ENCODE assay signal across 17 mouse cellular contexts in genomic region chr12:31983238-31983637, GRCm38 (mm10). TPM values are rescaled to one million over a fixed set of nuclear protein-coding genes. Genes with fewer than 3 reads are reported as not detected.
A peak's percentile ranks its signal among the peaks of the same experiment; 100 is the strongest.
DNase-seq lines count a peak whose midpoint lies in the region; ATAC-seq and TF ChIP-seq lines count a peak whose summit lies in the region.
"Had no signal": no experiment of that assay in that cellular context is flagged by ENCODE, and none has a peak within 500 bp of the region (broad histone marks: within the 10 kb centered on the region; RNA-seq: fewer than 3 reads in every experiment).

No protein-coding gene starts in this region.

- TF ChIP-seq CTCF in midbrain, postnatal 0 days (IDR thresholded peaks at IDR 0.05): no peak

- H3K9me3 ChIP-seq in heart, embryonic 12.5 days (replicated peaks): no peaks in the 10 kb centered on the region
- no peaks in the 10 kb centered on the region for H3K9me3 ChIP-seq in midbrain, embryonic 16.5 days (replicated peaks; ENCODE audit: control insufficient read depth, low read length, poor library complexity, severe bottlenecking)
- no peaks in the 10 kb centered on the region for H3K9me3 ChIP-seq in midbrain, embryonic 11.5 days (ENCODE audit: control insufficient read depth, low read length)
- no peaks in the 10 kb centered on the region for H3K9me3 ChIP-seq in midbrain, postnatal 0 days (ENCODE audit: low read length)
- H3K9me3 ChIP-seq: embryonic facial prominence, embryonic 13.5 days; neural tube, embryonic 15.5 days had no signal

- no peak overlapping the region for H3K4me3 ChIP-seq in heart, embryonic 12.5 days
- H3K4me3 ChIP-seq in midbrain, embryonic 16.5 days (ENCODE audit: low read depth, low read length): no peak overlapping the region
- no peak overlapping the region for H3K4me3 ChIP-seq in midbrain, embryonic 11.5 days (ENCODE audit: low read depth, low read length)
- no peak overlapping the region for H3K4me3 ChIP-seq in midbrain, postnatal 0 days (ENCODE audit: low read depth, low read length)
- H3K4me3 ChIP-seq: embryonic facial prominence, embryonic 13.5 days; neural tube, embryonic 15.5 days had no signal

- no peaks in the 10 kb centered on the region for H3K27me3 ChIP-seq in heart, embryonic 12.5 days (replicated peaks)
- H3K27me3 ChIP-seq in midbrain, embryonic 16.5 days (ENCODE audit: control insufficient read depth, insufficient read depth, low read depth, low read length): no peaks in the 10 kb centered on the region
- H3K27me3 ChIP-seq in midbrain, embryonic 11.5 days (ENCODE audit: control insufficient read depth, insufficient read depth, low read length): no peaks in the 10 kb centered on the region
- no peaks in the 10 kb centered on the region for H3K27me3 ChIP-seq in midbrain, postnatal 0 days (ENCODE audit: insufficient read depth, low read length)
- H3K27me3 ChIP-seq: embryonic facial prominence, embryonic 13.5 days; neural tube, embryonic 15.5 days; Patski had no signal

- no peak overlapping the region for H3K27ac ChIP-seq in heart, embryonic 12.5 days (ENCODE audit: poor library complexity, severe bottlenecking)
- 0 out of 2 replicates have a peak overlapping the region, but pooled peaks have one; percentile 31 for H3K27ac ChIP-seq in midbrain, embryonic 16.5 days (ENCODE audit: low read length)
- no peak overlapping the region for H3K27ac ChIP-seq in midbrain, embryonic 11.5 days (ENCODE audit: low read depth, low read length)
- 0 out of 2 replicates have a peak overlapping the region, but pooled peaks have one; percentile 32 for H3K27ac ChIP-seq in midbrain, postnatal 0 days (ENCODE audit: low read depth, low read length)
- H3K27ac ChIP-seq: embryonic facial prominence, embryonic 13.5 days; macrophage; neural tube, embryonic 15.5 days had no signal

- ATAC-seq in heart, embryonic 12.5 days (ENCODE audit: insufficient number of reproducible peaks, low FRiP score): no peak
- 0 out of 2 replicates have a peak, but pooled peaks have one; percentile 25 for ATAC-seq in midbrain, embryonic 16.5 days
- no peak for ATAC-seq in midbrain, embryonic 11.5 days (ENCODE audit: low FRiP score)
- peak; percentile 33; the same call in 1 of the 2 replicates for ATAC-seq in midbrain, postnatal 0 days (ENCODE audit: low FRiP score)
- ATAC-seq: inflammation-experienced regulatory T-cells, adult 6 months; Patski had no signal

- peaks cover 11% of the 10 kb centered on the region; the same call in 1 of the 2 replicates for H3K4me1 ChIP-seq in heart, embryonic 12.5 days (replicated peaks)
- peaks cover 3% of the 10 kb centered on the region; the same call in 1 of the 2 replicates for H3K4me1 ChIP-seq in midbrain, embryonic 16.5 days (ENCODE audit: control insufficient read depth, insufficient read depth, low read length)
- H3K4me1 ChIP-seq in midbrain, embryonic 11.5 days (ENCODE audit: control insufficient read depth, insufficient read depth, low read length): no peaks in the 10 kb centered on the region
- no peaks in the 10 kb centered on the region for H3K4me1 ChIP-seq in midbrain, postnatal 0 days (ENCODE audit: insufficient read depth, low read length)

- H3K36me3 ChIP-seq in heart, embryonic 12.5 days: no peaks in the 10 kb centered on the region
- 0 out of 2 replicates have a peak, but pooled peaks cover 5% of the 10 kb centered on the region for H3K36me3 ChIP-seq in midbrain, embryonic 16.5 days (ENCODE audit: control insufficient read depth, insufficient read depth, low read length)
- no peaks in the 10 kb centered on the region; the same call in 1 of the 2 replicates for H3K36me3 ChIP-seq in midbrain, embryonic 11.5 days (ENCODE audit: control insufficient read depth, insufficient read depth, low read length)
- peaks cover 6% of the 10 kb centered on the region; the same call in 1 of the 2 replicates for H3K36me3 ChIP-seq in midbrain, postnatal 0 days (ENCODE audit: insufficient read depth, low read length)
- H3K36me3 ChIP-seq: embryonic facial prominence, embryonic 13.5 days had no signal

- no peak overlapping the region for H3K4me2 ChIP-seq in heart, embryonic 12.5 days
- H3K4me2 ChIP-seq in midbrain, embryonic 16.5 days (ENCODE audit: low read length): no peak overlapping the region
- no peak overlapping the region for H3K4me2 ChIP-seq in midbrain, embryonic 11.5 days
- H3K4me2 ChIP-seq in midbrain, postnatal 0 days (ENCODE audit: low read depth, low read length, poor library complexity, severe bottlenecking): no peak overlapping the region
- H3K4me2 ChIP-seq: embryonic facial prominence, embryonic 13.5 days; heart, embryonic 11.5 days; neural tube, embryonic 15.5 days had no signal

- DNase-seq in heart, adult 11 months: peak; percentile 76
- DNase-seq in midbrain, embryonic 11.5 days (ENCODE audit: low spot score, missing footprints): no peak
- DNase-seq in cerebellum, adult 9-11 months: peak; percentile 69
- DNase-seq in midbrain, postnatal 0 days (ENCODE audit: low spot score): peak; percentile 62
- DNase-seq in urinary bladder, postnatal 36 days (ENCODE audit: low spot score in 2 of 2): no peak
- no peak for DNase-seq in urinary bladder, postnatal 14 days (ENCODE audit: low spot score)
- DNase-seq: gastrocnemius, postnatal 25 days; heart, postnatal 36 days; lung, adult 2 months had no signal

- 61% methylated on average over 7 of the region's 7 CpGs for WGBS in heart, embryonic 12.5 days
- 53% methylated on average over 7 of the region's 7 CpGs for WGBS in midbrain, embryonic 16.5 days
- 67% methylated on average over 7 of the region's 7 CpGs for WGBS in midbrain, embryonic 11.5 days
- 50% methylated on average over 7 of the region's 7 CpGs for WGBS in midbrain, postnatal 0 days

- no peak overlapping the region for H3K9ac ChIP-seq in heart, embryonic 12.5 days
- no peak overlapping the region for H3K9ac ChIP-seq in midbrain, embryonic 16.5 days (ENCODE audit: low read depth, low read length)
- no peak overlapping the region for H3K9ac ChIP-seq in midbrain, embryonic 11.5 days (ENCODE audit: low read length)
- no peak overlapping the region for H3K9ac ChIP-seq in midbrain, postnatal 0 days (replicated peaks; ENCODE audit: low read length, poor library complexity, severe bottlenecking)
- H3K9ac ChIP-seq: embryonic facial prominence, embryonic 13.5 days; neural tube, embryonic 15.5 days had no signal

RNA-seq across cellular contexts. Expression of gene Hbp1, which starts 32.9 kb away (rescaled TPM):
- polyA plus RNA-seq in heart, embryonic 12.5 days (2016; fragmentation: Nextera tagmentation; extraction: Ambion mirVana): 93.7 and 97.0 TPM in 2 replicates
- polyA plus RNA-seq in midbrain, embryonic 16.5 days (2015; fragmentation: Nextera tagmentation; extraction: Ambion mirVana): 39.8 and 43.2 TPM in 2 replicates
- polyA plus RNA-seq in midbrain, embryonic 11.5 days (2014; fragmentation: Nextera tagmentation; extraction: Ambion mirVana): 88.8 and 96.0 TPM in 2 replicates
- total RNA-seq in midbrain, postnatal 0 days (2014; rRNA removed): 34.4 and 39.8 TPM in 2 replicates
- 25.4 and 25.6 TPM in 2 replicates for polyA plus RNA-seq in midbrain, postnatal 0 days (2015; fragmentation: Nextera tagmentation; extraction: Ambion mirVana)

Comparison
In these comparisons a context has a peak if more than half of its experiments do, and no peak if none do; other contexts are left out.
1. DNase-seq: peak in heart, adult 11 months (single experiment), cerebellum, adult 9-11 months (single experiment) and midbrain, postnatal 0 days (single experiment); none in midbrain, embryonic 11.5 days (single experiment), urinary bladder, postnatal 36 days (0 of 2) and urinary bladder, postnatal 14 days (single experiment).
2. ATAC-seq: peak in midbrain, embryonic 16.5 days (single experiment) and midbrain, postnatal 0 days (single experiment); none in heart, embryonic 12.5 days (single experiment) and midbrain, embryonic 11.5 days (single experiment).
3. H3K27ac ChIP-seq: peak in midbrain, embryonic 16.5 days (single experiment) and midbrain, postnatal 0 days (single experiment); none in heart, embryonic 12.5 days (single experiment) and midbrain, embryonic 11.5 days (single experiment).